Mouse (Mus musculus): Measurements from ENCODE around the gene Dusp1. TPM values are rescaled to one million over a fixed set of nuclear protein-coding genes. Genes with fewer than 3 reads are reported as not detected.

Gene Dusp1
- total RNA-seq, 2 experiments from 2014 or later: 14.9 to 20.9 TPM

- no peak overlapping the region for H3K27ac ChIP-seq
- DNase-seq (ENCODE audit: low spot score in 2 of 2): no peak
- TF ChIP-seq CTCF (conservative IDR thresholded peaks at IDR 0.05): no peak
- H3K4me3 ChIP-seq: no peak overlapping the region
Observed at GRCm38 (mm10) chr17:26494642-26495468, 67.1 kb downstream of the Dusp1 start.

- Histone ChIP-seq H3K4me3 (no peak overlapping the region), H3K27ac (no peak overlapping the region)
- TF ChIP-seq CTCF (conservative IDR thresholded peaks at IDR 0.05): no peak
- DNase-seq (ENCODE audit: low spot score in 2 of 2): no peak
Observed at GRCm38 (mm10) chr17:26492246-26492645, 69.7 kb downstream of the Dusp1 start.

GRCm38 (mm10) chr17:26490910-26491309 lies 71.0 kb downstream of the Dusp1 start:
- H3K4me3 ChIP-seq: no peak overlapping the region
- no peak overlapping the region for H3K27ac ChIP-seq
- no peak for TF ChIP-seq CTCF (conservative IDR thresholded peaks at IDR 0.05)
- no peak for DNase-seq (ENCODE audit: low spot score in 2 of 2)

GRCm38 (mm10) chr17:26490072-26490471 lies 71.9 kb downstream of the Dusp1 start:
- no peak for DNase-seq (ENCODE audit: low spot score in 2 of 2)
- H3K27ac ChIP-seq: no peak overlapping the region
- H3K4me3 ChIP-seq: no peak overlapping the region
- TF ChIP-seq CTCF (conservative IDR thresholded peaks at IDR 0.05): no peak

- H3K4me3 ChIP-seq: no peak overlapping the region
Observed at GRCm38 (mm10) chr17:26488711-26489403, 73.1 kb downstream of the Dusp1 start.

GRCm38 (mm10) chr17:26487917-26488316 lies 74.0 kb downstream of the Dusp1 start:
- TF ChIP-seq CTCF (conservative IDR thresholded peaks at IDR 0.05): no peak
- H3K4me3 ChIP-seq: no peak overlapping the region
- no peak for DNase-seq (ENCODE audit: low spot score in 2 of 2)
- H3K27ac ChIP-seq: no peak overlapping the region

More at GRCm38 (mm10) chr17:26488711-26489403, 73.1 kb downstream of the Dusp1 start:
- no peak for TF ChIP-seq CTCF (conservative IDR thresholded peaks at IDR 0.05)
- no peak overlapping the region for H3K27ac ChIP-seq
- no peak for DNase-seq (ENCODE audit: low spot score in 2 of 2)

- no peak for TF ChIP-seq CTCF (conservative IDR thresholded peaks at IDR 0.05)
- Histone ChIP-seq H3K4me3 (no peak overlapping the region), H3K27ac (no peak overlapping the region)
- DNase-seq (ENCODE audit: low spot score in 2 of 2): no peak
Observed at GRCm38 (mm10) chr17:26487266-26487665, 74.7 kb downstream of the Dusp1 start.

- Histone ChIP-seq H3K4me3 (no peak overlapping the region), H3K27ac (no peak overlapping the region)
- no peak for TF ChIP-seq CTCF (conservative IDR thresholded peaks at IDR 0.05)
- DNase-seq (ENCODE audit: low spot score in 2 of 2): no peak
Observed at GRCm38 (mm10) chr17:26484626-26485421, 77.1 kb downstream of the Dusp1 start.

GRCm38 (mm10) chr17:26480956-26481355 lies 81.0 kb downstream of the Dusp1 start:
- Histone ChIP-seq H3K4me3 (no peak overlapping the region), H3K27ac (no peak overlapping the region)
- no peak for DNase-seq (ENCODE audit: low spot score in 2 of 2)
- TF ChIP-seq CTCF (conservative IDR thresholded peaks at IDR 0.05): no peak

- DNase-seq (ENCODE audit: low spot score in 2 of 2): no peak
- no peak for TF ChIP-seq CTCF (conservative IDR thresholded peaks at IDR 0.05)
- no peak overlapping the region for H3K27ac ChIP-seq
- no peak overlapping the region for H3K4me3 ChIP-seq
Observed at GRCm38 (mm10) chr17:26479619-26480018, 82.3 kb downstream of the Dusp1 start.

GRCm38 (mm10) chr17:26478672-26479071 lies 83.3 kb downstream of the Dusp1 start:
- DNase-seq (ENCODE audit: low spot score in 2 of 2): no peak
- Histone ChIP-seq H3K4me3 (no peak overlapping the region), H3K27ac (no peak overlapping the region)
- TF ChIP-seq CTCF (conservative IDR thresholded peaks at IDR 0.05): no peak

GRCm38 (mm10) chr17:26476871-26477270 lies 85.1 kb downstream of the Dusp1 start:
- Histone ChIP-seq H3K4me3 (no peak overlapping the region), H3K27ac (no peak overlapping the region)
- TF ChIP-seq CTCF (conservative IDR thresholded peaks at IDR 0.05): no peak
- no peak for DNase-seq (ENCODE audit: low spot score in 2 of 2)
